In genomic region chr5:124249614-124250591, GRCm38 (mm10) we compare ENCODE assay signal across 7 mouse cellular contexts. TPM values are rescaled to one million over a fixed set of nuclear protein-coding genes. Genes with fewer than 3 reads are reported as not detected.
DNase-seq lines count a peak whose midpoint lies in the region; ATAC-seq lines count a peak whose summit lies in the region.

Pitpnm2 (minus strand) TSS chr5:124249760.

- peak; percentile 45 for DNase-seq in ES-CJ7 (ENCODE audit: low read depth, low spot score)
- DNase-seq in adrenal gland, adult (ENCODE audit: inconsistent age in 2 of 2, low spot score in 1 of 2): peak; percentile 56 to 85
- DNase-seq in embryonic facial prominence, embryonic 10.5 days (ENCODE audit: low spot score): peak; percentile 70
- DNase-seq in kidney, postnatal 25 days: peak; percentile 57 to 69
- DNase-seq in ovary, postnatal 36 days (ENCODE audit: low spot score): peak; percentile 62

- peak within 1 kb of the TSS; percentile 91 for H3K9ac ChIP-seq in heart, embryonic 11.5 days (ENCODE audit: low read depth, low read length)
- peak within 1 kb of the TSS; percentile 84 for H3K9ac ChIP-seq in lung, embryonic 16.5 days (ENCODE audit: low read length)

- peak within 1 kb of the TSS; percentile 79 for H3K4me3 ChIP-seq in embryonic facial prominence, embryonic 10.5 days
- H3K4me3 ChIP-seq in heart, embryonic 11.5 days (ENCODE audit: low read depth, low read length): peak within 1 kb of the TSS; percentile 75
- H3K4me3 ChIP-seq in lung, embryonic 16.5 days (ENCODE audit: low read length): peak within 1 kb of the TSS; percentile 72

- peaks cover 33% of the 10 kb centered on the region for H3K4me1 ChIP-seq in embryonic facial prominence, embryonic 10.5 days
- H3K4me1 ChIP-seq in heart, embryonic 11.5 days (ENCODE audit: control insufficient read depth, insufficient read depth, low read length): peaks cover 29% of the 10 kb centered on the region
- H3K4me1 ChIP-seq in lung, embryonic 16.5 days (replicated peaks; ENCODE audit: control insufficient read depth, insufficient read depth, low read length): peaks cover 22% of the 10 kb centered on the region

- H3K27ac ChIP-seq in embryonic facial prominence, embryonic 10.5 days (replicated peaks): peak within 1 kb of the TSS; percentile 88
- H3K27ac ChIP-seq in heart, embryonic 11.5 days (ENCODE audit: low read depth, low read length): peak within 1 kb of the TSS; percentile 81
- H3K27ac ChIP-seq in lung, embryonic 16.5 days (ENCODE audit: low read length): peak within 1 kb of the TSS; percentile 89

- peak within 1 kb of the TSS; percentile 91 for H3K4me2 ChIP-seq in heart, embryonic 11.5 days
- peak within 1 kb of the TSS; percentile 85 for H3K4me2 ChIP-seq in lung, embryonic 16.5 days (ENCODE audit: low read depth, low read length)

- peaks cover 45% of the 10 kb centered on the region for H3K36me3 ChIP-seq in embryonic facial prominence, embryonic 10.5 days (replicated peaks)
- peaks cover 2% of the 10 kb centered on the region; the same call in 1 of the 2 replicates for H3K36me3 ChIP-seq in heart, embryonic 11.5 days (ENCODE audit: control insufficient read depth, insufficient read depth, low read length)
- H3K36me3 ChIP-seq in lung, embryonic 16.5 days (ENCODE audit: control insufficient read depth, insufficient read depth, low read length): 0 out of 2 replicates have a peak, but pooled peaks cover 3% of the 10 kb centered on the region

- H3K27me3 ChIP-seq in embryonic facial prominence, embryonic 10.5 days (replicated peaks; ENCODE audit: low read depth, poor library complexity, severe bottlenecking): peaks cover 5% of the 10 kb centered on the region; the same call in 1 of the 2 replicates
- no peaks in the 10 kb centered on the region for H3K27me3 ChIP-seq in heart, embryonic 11.5 days (ENCODE audit: control insufficient read depth, insufficient read depth, low read length)
- no peaks in the 10 kb centered on the region for H3K27me3 ChIP-seq in lung, embryonic 16.5 days (ENCODE audit: control insufficient read depth, insufficient read depth, low read depth, low read length)

- no peaks in the 10 kb centered on the region for H3K9me3 ChIP-seq in embryonic facial prominence, embryonic 10.5 days
- no peaks in the 10 kb centered on the region for H3K9me3 ChIP-seq in heart, embryonic 11.5 days (replicated peaks; ENCODE audit: control insufficient read depth, low read length)
- no peaks in the 10 kb centered on the region for H3K9me3 ChIP-seq in lung, embryonic 16.5 days (ENCODE audit: control insufficient read depth, low read length)

- peak; percentile 50 for ATAC-seq in heart, embryonic 11.5 days (replicated peaks; ENCODE audit: insufficient number of reproducible peaks, low FRiP score, low TSS enrichment)
- peak; percentile 83 for ATAC-seq in lung, embryonic 16.5 days (ENCODE audit: low read depth)

- WGBS in embryonic facial prominence, embryonic 10.5 days: 2% methylated on average over 90 of the region's 90 CpGs
- under 1% methylated on average over 56 of the region's 90 CpGs for WGBS in heart, embryonic 11.5 days (ENCODE audit: insufficient replicate concordance)
- under 1% methylated on average over 54 of the region's 90 CpGs for WGBS in lung, embryonic 16.5 days

RNA-seq across cellular contexts. Expression of gene Pitpnm2, which starts in this region (rescaled TPM):
- 3.2 and 4.0 TPM in 2 replicates for polyA plus RNA-seq in embryonic facial prominence, embryonic 10.5 days (2016; fragmentation: Nextera tagmentation; extraction: Ambion mirVana)
- 7.0 and 7.8 TPM in 2 replicates for polyA plus RNA-seq in heart, embryonic 11.5 days (2014; fragmentation: Nextera tagmentation; extraction: Ambion mirVana)
- 6.6 and 9.2 TPM in 2 replicates for polyA plus RNA-seq in lung, embryonic 16.5 days (2015; fragmentation: Nextera tagmentation; extraction: Ambion mirVana)

Comparison
In these comparisons a context has a peak if more than half of its experiments do, and no peak if none do; other contexts are left out.
1. Peak in every context shown above with its lines: DNase-seq, ATAC-seq, H3K4me3 ChIP-seq and H3K27ac ChIP-seq.